In the genomic region with DNA sequence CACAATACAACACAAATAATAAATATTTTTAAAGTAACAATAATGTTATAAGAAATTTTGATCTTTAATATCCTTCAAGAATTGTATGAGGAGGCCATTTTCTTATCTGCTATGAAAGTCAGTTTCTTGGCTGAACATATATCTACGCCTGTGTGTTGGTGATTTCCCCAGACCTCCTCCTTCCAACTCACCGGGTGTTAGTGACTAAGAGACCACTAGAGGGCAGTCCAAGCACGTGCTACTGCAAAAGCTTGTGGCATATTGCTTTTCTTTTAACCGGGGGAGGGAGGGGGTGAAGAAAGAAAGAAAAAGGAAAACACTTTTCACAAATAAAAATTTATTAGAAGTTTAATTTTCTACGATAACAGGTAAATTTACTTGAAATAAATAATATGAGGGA, we compare ENCODE assay signal across 9 mouse cellular contexts.
DNase-seq lines count a peak whose midpoint lies in the region; ATAC-seq lines count a peak whose summit lies in the region.
"Had no signal": no experiment of that assay in that cellular context is flagged by ENCODE, and none has a peak within 500 bp of the region (broad histone marks: within the 10 kb centered on the region; RNA-seq: fewer than 3 reads in every experiment).

No protein-coding gene starts in this region.

- WGBS in forebrain, embryonic 16.5 days: 17% methylated on average over 5 of the region's 5 CpGs
- WGBS in midbrain, embryonic 15.5 days: 14% methylated on average over 5 of the region's 5 CpGs

- H3K9me3 ChIP-seq in forebrain, embryonic 16.5 days (ENCODE audit: control insufficient read depth, low read length): no peaks in the 10 kb centered on the region
- H3K9me3 ChIP-seq in midbrain, embryonic 15.5 days: no peaks in the 10 kb centered on the region
- H3K9me3 ChIP-seq: embryonic facial prominence, embryonic 13.5 days had no signal

- DNase-seq in ovary, postnatal 36 days (ENCODE audit: low spot score): peak; percentile 12
- no peak for DNase-seq in ovary, adult 18-20 months (ENCODE audit: low spot score)
- peak; percentile 26 for DNase-seq in c-Kit-positive CD71-positive TER-119-positive erythroid progenitor cells, embryonic 14.5 days (ENCODE audit: low spot score)
- DNase-seq in hindlimb bud, embryonic 11.5 days (ENCODE audit: extremely low spot score, low read depth, low spot score): peak; percentile 50
- peak; percentile 12 to 18 for DNase-seq in left cerebral cortex, adult 8-10 months (ENCODE audit: low spot score in 2 of 2)
- DNase-seq in thymus, postnatal 25 days: peak; percentile 11

- H3K4me2 ChIP-seq in forebrain, embryonic 16.5 days (ENCODE audit: low read length): no peak overlapping the region
- H3K4me2 ChIP-seq in midbrain, embryonic 15.5 days: no peak overlapping the region
- H3K4me2 ChIP-seq: embryonic facial prominence, embryonic 13.5 days had no signal

- no peak overlapping the region for H3K4me3 ChIP-seq in forebrain, embryonic 16.5 days (replicated peaks; ENCODE audit: low read length)
- H3K4me3 ChIP-seq in midbrain, embryonic 15.5 days: no peak overlapping the region
- H3K4me3 ChIP-seq: embryonic facial prominence, embryonic 13.5 days had no signal

- no peak overlapping the region for H3K9ac ChIP-seq in forebrain, embryonic 16.5 days (replicated peaks; ENCODE audit: low read depth, low read length)
- no peak overlapping the region for H3K9ac ChIP-seq in midbrain, embryonic 15.5 days
- H3K9ac ChIP-seq: embryonic facial prominence, embryonic 13.5 days had no signal

- no peak overlapping the region for H3K27ac ChIP-seq in forebrain, embryonic 16.5 days (ENCODE audit: low read length)
- H3K27ac ChIP-seq in midbrain, embryonic 15.5 days: no peak overlapping the region
- H3K27ac ChIP-seq: embryonic facial prominence, embryonic 13.5 days had no signal

- no peaks in the 10 kb centered on the region for H3K36me3 ChIP-seq in forebrain, embryonic 16.5 days (ENCODE audit: control insufficient read depth, insufficient read depth)
- H3K36me3 ChIP-seq in midbrain, embryonic 15.5 days (replicated peaks): no peaks in the 10 kb centered on the region
- H3K36me3 ChIP-seq: embryonic facial prominence, embryonic 13.5 days had no signal

- no peaks in the 10 kb centered on the region for H3K4me1 ChIP-seq in forebrain, embryonic 16.5 days (replicated peaks; ENCODE audit: control insufficient read depth, insufficient read depth, low read length)
- H3K4me1 ChIP-seq in midbrain, embryonic 15.5 days: no peaks in the 10 kb centered on the region
- H3K4me1 ChIP-seq: embryonic facial prominence, embryonic 13.5 days had no signal

- H3K27me3 ChIP-seq in forebrain, embryonic 16.5 days (replicated peaks; ENCODE audit: control insufficient read depth, insufficient read depth, low read length): no peaks in the 10 kb centered on the region
- H3K27me3 ChIP-seq in midbrain, embryonic 15.5 days (replicated peaks): no peaks in the 10 kb centered on the region
- H3K27me3 ChIP-seq: embryonic facial prominence, embryonic 13.5 days had no signal

- peak; percentile 76 for ATAC-seq in forebrain, embryonic 16.5 days
- peak; percentile 80 for ATAC-seq in midbrain, embryonic 15.5 days (replicated peaks)
